Mouse (Mus musculus) R1 (cell line): ENCODE data around the gene Spock1.

Experiments used
- DNase-seq: peaks from one replicate; pipeline ENCODE4 v3.0.0-alpha.2; 2018; ENCODE audit warnings: low read depth, low spot score

Spock1 gene

DNA sequence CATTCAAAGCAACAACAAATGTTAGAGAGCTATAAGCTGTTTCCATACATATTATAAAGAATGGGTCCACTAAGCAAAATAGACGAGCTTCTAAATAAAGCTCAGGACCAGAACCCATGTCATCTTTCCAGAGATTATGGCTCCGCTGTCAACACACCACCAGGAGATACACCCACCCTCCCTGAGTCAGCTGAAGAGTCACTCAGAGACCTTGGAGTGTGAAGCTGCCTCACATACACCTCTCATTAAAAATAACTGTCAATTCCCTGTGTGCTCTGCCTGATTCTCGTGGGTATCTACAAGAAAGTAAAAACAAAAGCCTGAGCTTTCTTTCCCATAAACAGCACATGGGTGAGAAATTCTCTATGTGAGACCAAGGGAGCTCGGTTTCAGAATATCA, 43.1 kb downstream of the Spock1 start:
- DNase-seq = no peak

DNA sequence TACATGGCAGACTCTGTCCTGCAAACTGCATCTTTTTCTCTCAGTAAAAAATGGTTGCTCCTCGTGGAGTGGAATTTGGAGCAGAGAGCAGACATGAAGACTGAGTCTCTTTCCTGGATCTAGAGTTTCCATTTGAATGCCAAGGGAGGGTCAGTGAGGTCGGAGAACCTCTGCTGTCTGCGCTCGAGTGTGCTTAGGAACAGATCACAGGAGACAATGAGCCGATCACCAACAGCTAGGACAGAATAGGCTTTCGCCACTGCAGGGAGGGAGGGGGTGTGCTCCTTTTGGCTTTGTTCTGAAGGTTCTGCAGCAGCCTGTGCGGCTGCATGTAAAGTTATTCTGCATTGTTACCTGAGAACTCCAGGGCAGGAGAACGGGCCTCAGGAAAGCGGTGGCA, 49.6 kb downstream of the Spock1 start:
- no peak for DNase-seq

DNA sequence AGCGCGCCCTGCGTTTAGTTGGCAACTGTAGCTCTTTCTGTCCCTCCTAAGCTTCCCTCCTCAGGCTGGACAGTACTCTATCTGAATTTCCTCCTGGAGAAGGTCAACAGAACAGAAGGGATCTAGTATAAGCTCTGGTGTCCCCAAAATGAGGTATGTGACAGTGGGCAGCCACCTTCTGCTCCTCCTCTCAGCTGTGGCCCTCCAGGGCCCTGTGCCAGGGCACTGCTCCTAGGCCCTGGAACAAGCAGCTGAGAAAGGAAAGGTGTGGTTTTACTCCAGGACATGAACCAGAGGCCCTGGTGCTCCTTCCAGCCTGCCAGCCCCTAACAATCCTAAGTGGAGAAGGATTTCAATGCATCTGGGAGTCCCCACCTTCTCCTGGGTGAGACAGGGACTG, 51.1 kb downstream of the Spock1 start:
- DNase-seq = no peak

DNA sequence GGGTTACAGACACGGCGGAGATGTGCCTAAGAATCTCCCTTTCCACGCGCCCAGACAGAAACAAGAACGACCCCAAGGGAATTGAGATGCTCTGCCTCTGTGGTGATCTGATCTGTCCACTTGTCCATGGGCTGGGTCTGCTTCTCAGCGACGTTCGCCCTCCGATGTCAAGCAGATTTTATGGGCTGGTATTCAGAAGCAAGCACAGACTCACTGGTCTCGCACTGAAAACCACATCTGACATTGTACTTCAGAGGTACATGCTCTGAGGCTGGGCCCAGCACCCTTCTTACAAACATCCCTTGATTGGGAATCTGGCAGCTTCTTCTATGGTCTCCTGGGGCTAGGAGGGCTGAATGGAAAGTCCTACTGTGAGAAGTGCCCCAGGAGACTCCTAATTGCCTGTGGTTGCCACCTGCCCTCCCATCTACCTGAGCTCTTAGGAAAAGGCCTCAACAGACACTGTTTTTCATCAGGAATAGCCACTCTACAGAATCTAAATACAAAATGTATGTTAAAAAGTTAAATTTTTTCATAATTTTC, 51.8 kb downstream of the Spock1 start:
- no peak for DNase-seq

DNA sequence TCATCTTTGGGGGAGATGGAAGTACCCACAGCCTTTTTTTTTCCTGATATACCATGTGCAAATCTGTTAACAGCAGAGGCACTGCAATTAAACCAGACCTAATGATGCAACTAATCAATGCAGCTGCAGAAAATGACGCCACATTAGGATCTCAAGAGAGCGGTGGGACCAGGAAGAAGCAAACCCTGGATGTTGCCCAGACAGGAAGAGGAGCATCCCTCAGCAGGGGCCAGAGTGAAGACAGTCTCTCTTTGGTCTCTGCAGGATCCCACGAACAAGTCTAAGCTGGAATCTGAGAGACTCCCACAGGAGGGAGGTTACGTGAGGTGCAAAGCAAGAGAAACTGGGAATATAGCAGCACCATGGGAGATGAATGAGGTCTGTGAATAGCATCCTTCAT, 52.4 kb downstream of the Spock1 start:
- DNase-seq = no peak

DNA sequence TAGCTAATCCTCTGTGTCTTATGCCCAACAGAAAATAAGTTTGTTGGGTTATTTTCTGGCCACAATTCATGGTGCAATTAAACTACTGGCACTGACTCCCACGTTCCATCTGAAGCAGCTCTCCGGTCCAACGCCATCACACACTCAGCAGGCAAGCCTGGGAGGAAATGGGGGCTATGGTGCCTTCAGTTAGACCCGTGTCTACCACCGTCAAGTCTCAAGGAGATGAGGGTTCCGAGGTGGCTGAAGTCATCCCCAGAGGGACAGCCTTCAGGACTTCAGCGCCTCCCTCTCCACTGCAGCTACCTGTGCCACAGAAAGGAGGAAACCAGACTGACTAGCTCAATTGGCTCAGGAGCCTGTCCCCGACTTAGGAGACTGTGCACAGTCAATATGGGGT, 53.7 kb downstream of the Spock1 start:
- no peak for DNase-seq

- DNase-seq = no peak
Measured at GRCm38 (mm10) chr13:57853621-57854020, 54.5 kb downstream of the Spock1 start.

DNA sequence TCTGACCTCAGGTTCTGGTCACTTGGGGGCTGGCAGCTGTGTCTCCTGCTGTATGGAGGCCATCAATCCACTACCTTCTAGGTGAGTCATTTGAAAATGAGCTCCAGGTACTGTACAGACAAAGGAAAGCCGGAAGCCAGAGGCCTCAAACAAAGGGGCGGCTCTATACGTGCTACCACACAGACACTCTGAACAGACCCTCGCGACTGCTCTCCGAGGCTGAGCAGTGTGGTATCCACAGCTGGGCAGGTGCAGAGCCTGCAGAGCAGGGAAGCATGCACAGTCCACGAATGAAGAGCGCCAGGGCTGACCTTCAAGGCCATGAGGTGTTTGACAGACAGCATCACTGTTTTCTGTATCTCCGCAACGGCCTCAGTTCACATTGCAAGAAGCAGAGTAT, 55.0 kb downstream of the Spock1 start:
- DNase-seq = no peak

GRCm38 (mm10) chr13:57848931-57849330, 59.2 kb downstream of the Spock1 start:
- DNase-seq = no peak

DNA sequence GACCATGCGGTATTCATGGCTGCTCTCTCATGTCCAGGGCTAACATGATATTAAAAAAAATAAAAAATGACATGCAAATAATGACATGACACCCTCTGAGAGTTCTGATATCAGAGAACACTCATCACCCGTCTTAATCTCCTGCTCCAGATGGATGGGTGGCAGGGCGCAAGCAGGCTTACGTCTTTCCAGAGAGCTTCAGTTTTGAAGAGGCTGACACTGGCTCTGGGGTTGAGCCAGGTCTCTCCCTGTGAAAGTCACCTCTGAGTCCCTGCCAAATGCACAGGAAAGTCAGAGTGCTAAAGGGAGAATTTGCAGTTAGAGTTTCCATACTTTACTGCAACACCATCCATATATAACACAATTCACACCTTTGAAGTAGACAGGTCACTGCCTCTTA, 61.0 kb downstream of the Spock1 start:
- DNase-seq = no peak

DNA sequence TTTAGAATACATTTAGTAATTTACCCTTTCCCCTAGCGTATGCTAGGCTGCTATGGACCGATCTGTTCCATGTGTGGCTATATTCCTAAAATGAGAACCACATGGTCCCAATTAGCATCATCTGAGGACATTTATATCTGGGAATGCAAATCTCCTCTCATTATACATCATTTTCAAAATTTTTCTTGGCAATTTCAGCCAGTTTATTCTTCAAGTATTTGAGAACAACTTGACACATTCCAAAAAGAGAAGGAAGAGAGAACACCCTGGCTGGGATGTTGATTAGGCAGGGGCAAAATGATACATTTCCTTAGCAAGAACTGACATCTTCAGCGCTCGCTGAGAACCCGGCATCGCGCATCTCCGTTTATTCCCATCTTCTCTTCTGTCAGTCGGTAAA, 61.7 kb downstream of the Spock1 start:
- DNase-seq = no peak

GRCm38 (mm10) chr13:57841141-57841848, 66.8 kb downstream of the Spock1 start:
- no peak for DNase-seq

- no peak for DNase-seq
Measured at GRCm38 (mm10) chr13:57837691-57838437, 70.3 kb downstream of the Spock1 start.

- no peak for DNase-seq
Measured at GRCm38 (mm10) chr13:57831374-57832163, 76.6 kb downstream of the Spock1 start.

DNA sequence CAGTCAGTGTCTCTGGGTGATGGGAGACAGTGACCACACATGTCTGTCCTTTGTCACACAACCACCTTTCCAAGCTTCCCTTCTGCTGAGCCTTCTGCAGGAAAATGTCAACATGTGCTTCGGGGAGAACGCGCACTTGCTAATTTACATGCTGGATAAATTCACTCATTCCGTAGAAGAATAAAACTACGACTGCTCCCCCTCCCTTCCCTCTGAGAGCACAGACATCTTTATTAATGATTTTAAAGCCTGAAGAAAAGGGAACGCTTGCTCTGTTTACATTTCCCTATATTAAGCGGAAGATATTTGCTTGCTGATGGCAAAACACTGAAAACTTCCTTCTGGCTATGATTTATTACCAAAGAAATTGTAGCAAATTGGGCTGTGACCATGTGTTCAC, 77.2 kb downstream of the Spock1 start:
- DNase-seq = no peak

- peak; percentile 75 for DNase-seq
Measured at GRCm38 (mm10) chr13:57830091-57830490, 78.0 kb downstream of the Spock1 start.

DNA sequence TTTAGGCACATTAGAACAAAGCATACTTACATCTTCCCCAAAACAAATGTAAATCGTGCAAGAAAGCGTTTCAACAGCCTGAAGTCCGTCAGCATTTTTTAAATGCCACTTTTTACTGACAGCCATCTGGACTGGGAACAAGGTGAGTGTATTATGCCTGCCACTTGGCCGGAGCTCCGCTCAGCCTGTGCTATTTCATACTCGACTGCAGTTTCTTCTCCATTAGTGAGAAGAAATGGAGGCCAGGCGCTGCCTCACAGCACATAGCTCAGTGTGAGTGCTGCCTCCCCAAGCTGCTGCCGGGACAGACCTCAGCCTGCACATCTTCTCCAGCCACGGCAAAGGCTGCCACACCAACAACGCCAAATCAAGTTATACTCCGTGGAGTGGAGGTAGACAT, 91.9 kb downstream of the Spock1 start:
- DNase-seq = no peak

GRCm38 (mm10) chr13:57812643-57813042, 95.5 kb downstream of the Spock1 start:
- no peak for DNase-seq

- no peak for DNase-seq
Measured at GRCm38 (mm10) chr13:57811253-57811652, 96.9 kb downstream of the Spock1 start.

DNA sequence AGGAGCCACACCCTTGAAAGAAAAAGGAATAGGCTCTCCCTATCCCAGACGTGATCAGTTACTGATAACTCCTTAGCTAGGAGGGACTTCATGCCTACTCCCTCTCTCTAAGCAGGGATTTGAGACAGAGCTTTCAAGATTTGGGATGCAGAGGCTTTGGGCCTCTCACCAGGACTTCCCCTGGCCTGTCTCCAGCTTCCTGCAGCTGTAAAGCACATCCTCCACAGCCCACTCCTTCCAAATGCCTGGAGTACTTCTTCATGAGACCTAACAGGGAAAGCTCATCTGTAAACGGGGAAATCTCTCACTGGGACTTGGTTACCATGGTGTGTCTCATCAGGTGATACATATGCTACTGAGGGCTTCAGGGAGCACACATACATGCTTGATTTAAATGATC, 97.3 kb downstream of the Spock1 start:
- no peak for DNase-seq

DNA sequence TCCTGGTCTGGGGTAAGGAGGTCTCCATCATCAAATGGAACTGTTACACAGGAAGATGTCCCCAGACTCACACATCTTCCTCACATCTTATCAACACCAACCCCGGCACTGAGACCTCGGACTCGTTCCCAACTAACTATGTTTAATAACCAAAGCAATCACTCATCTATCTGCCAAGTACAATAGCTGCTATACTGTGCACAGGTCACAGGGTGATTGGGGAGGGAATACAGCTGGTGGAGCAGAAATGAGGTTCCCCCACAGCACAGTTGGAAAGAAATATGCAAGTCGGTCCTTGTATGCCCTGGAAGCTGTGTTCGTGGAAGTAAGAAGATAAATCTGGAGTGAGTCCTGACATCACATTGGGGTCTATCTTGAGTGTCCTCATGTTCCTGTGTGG, 98.0 kb downstream of the Spock1 start:
- DNase-seq = no peak

- no peak for DNase-seq
Measured at GRCm38 (mm10) chr13:57809603-57810002, 98.5 kb downstream of the Spock1 start.
